Mouse (Mus musculus): Measurements from ENCODE around the gene Gm28051. TPM values are rescaled to one million over a fixed set of nuclear protein-coding genes. Genes with fewer than 3 reads are reported as not detected.

Gm28051 gene
- polyA plus RNA-seq, 1 experiment from 2014 or later: not detected

- peak within 1 kb of the TSS; percentile 93 for H3K4me2 ChIP-seq
- peaks cover 7% of the 10 kb centered on the region for H3K4me1 ChIP-seq (ENCODE audit: insufficient read depth)
- under 1% methylated on average over 10 of the region's 10 CpGs for whole genome bisulfite sequencing
- ATAC-seq (ENCODE audit: insufficient read depth): no peak
- TF ChIP-seq CTCF (IDR thresholded peaks at IDR 0.05; ENCODE audit: low read depth): no peak
- peak within 1 kb of the TSS; percentile 83 for H3K4me3 ChIP-seq (ENCODE audit: low read depth, low read length)
- H3K27me3 ChIP-seq (ENCODE audit: insufficient read depth, low read length): no peaks in the 10 kb centered on the region
- peaks cover 17% of the 10 kb centered on the region for H3K36me3 ChIP-seq (ENCODE audit: insufficient read depth)
- no peaks in the 10 kb centered on the region for H3K9me3 ChIP-seq (ENCODE audit: low read depth, low read length)
- peak within 1 kb of the TSS; percentile 71 for H3K9ac ChIP-seq
- peak within 1 kb of the TSS; percentile 90 for H3K27ac ChIP-seq (ENCODE audit: low read depth)
- no peak for DNase-seq
Observed at GRCm38 (mm10) chr12:102758403-102758756, 815 bp upstream of the Gm28051 start, which contains the start of gene Gm20604. Gm20604 (minus strand) TSS chr12:102758672.

GRCm38 (mm10) chr12:102757055-102757688 lies 393 bp downstream of the Gm28051 start:
- no peaks in the 10 kb centered on the region for H3K27me3 ChIP-seq (ENCODE audit: insufficient read depth, low read length)
- peak overlapping the region; percentile 64 for H3K9ac ChIP-seq
- DNase-seq: no peak
- H3K4me2 ChIP-seq: peak overlapping the region; percentile 93
- peaks cover 7% of the 10 kb centered on the region for H3K4me1 ChIP-seq (ENCODE audit: insufficient read depth)
- H3K27ac ChIP-seq (ENCODE audit: low read depth): peak overlapping the region; percentile 90
- peak overlapping the region; percentile 83 for H3K4me3 ChIP-seq (ENCODE audit: low read depth, low read length)
- ATAC-seq (ENCODE audit: insufficient read depth): peak; percentile 85
- H3K36me3 ChIP-seq (ENCODE audit: insufficient read depth): 0 out of 2 replicates have a peak, but pooled peaks cover 16% of the 10 kb centered on the region
- TF ChIP-seq CTCF (IDR thresholded peaks at IDR 0.05; ENCODE audit: low read depth): no peak
- no peaks in the 10 kb centered on the region for H3K9me3 ChIP-seq (ENCODE audit: low read depth, low read length)
- WGBS: 1% methylated on average over 46 of the region's 46 CpGs

GRCm38 (mm10) chr12:102756304-102756703 lies 1.3 kb downstream of the Gm28051 start:
- H3K4me1 ChIP-seq (ENCODE audit: insufficient read depth): peaks cover 7% of the 10 kb centered on the region
- 64% methylated on average over 7 of the region's 7 CpGs for WGBS
- H3K36me3 ChIP-seq (ENCODE audit: insufficient read depth): 0 out of 2 replicates have a peak, but pooled peaks cover 11% of the 10 kb centered on the region
- no peaks in the 10 kb centered on the region for H3K9me3 ChIP-seq (ENCODE audit: low read depth, low read length)
- no peaks in the 10 kb centered on the region for H3K27me3 ChIP-seq (ENCODE audit: insufficient read depth, low read length)
- TF ChIP-seq CTCF (IDR thresholded peaks at IDR 0.05; ENCODE audit: low read depth): peak; percentile 57
- DNase-seq: peak; percentile 48
- H3K9ac ChIP-seq: peak overlapping the region; percentile 64
- ATAC-seq (ENCODE audit: insufficient read depth): no peak
- peak overlapping the region; percentile 83 for H3K4me3 ChIP-seq (ENCODE audit: low read depth, low read length)
- no peak overlapping the region for H3K27ac ChIP-seq (ENCODE audit: low read depth)
- H3K4me2 ChIP-seq: peak overlapping the region; percentile 93

- H3K4me3 ChIP-seq (ENCODE audit: low read depth, low read length): no peak overlapping the region
- no peak overlapping the region for H3K4me2 ChIP-seq
- H3K4me1 ChIP-seq (ENCODE audit: insufficient read depth): no peaks in the 10 kb centered on the region; the same call in 1 of the 2 replicates
- H3K9ac ChIP-seq: no peak overlapping the region
- no peak for ATAC-seq (ENCODE audit: insufficient read depth)
- 81% methylated on average over 3 of the region's 3 CpGs for WGBS
- no peak overlapping the region for H3K27ac ChIP-seq (ENCODE audit: low read depth)
- TF ChIP-seq CTCF (IDR thresholded peaks at IDR 0.05; ENCODE audit: low read depth): no peak
- H3K9me3 ChIP-seq (ENCODE audit: low read depth, low read length): no peaks in the 10 kb centered on the region
- DNase-seq: no peak
- peaks cover 14% of the 10 kb centered on the region; the same call in 1 of the 2 replicates for H3K36me3 ChIP-seq (ENCODE audit: insufficient read depth)
- no peaks in the 10 kb centered on the region for H3K27me3 ChIP-seq (ENCODE audit: insufficient read depth, low read length)
Observed at GRCm38 (mm10) chr12:102748256-102748655, 9.3 kb downstream of the Gm28051 start.

GRCm38 (mm10) chr12:102744839-102745238 lies 12.7 kb downstream of the Gm28051 start:
- WGBS: 51% methylated on average over 6 of the region's 6 CpGs
- H3K36me3 ChIP-seq (ENCODE audit: insufficient read depth): peaks cover 17% of the 10 kb centered on the region; the same call in 1 of the 2 replicates
- no peak for ATAC-seq (ENCODE audit: insufficient read depth)
- peak; percentile 22 for DNase-seq
- no peaks in the 10 kb centered on the region for H3K9me3 ChIP-seq (ENCODE audit: low read depth, low read length)
- no peak overlapping the region for H3K27ac ChIP-seq (ENCODE audit: low read depth)
- H3K9ac ChIP-seq: peak overlapping the region; percentile 9; the same call in 1 of the 2 replicates
- H3K4me1 ChIP-seq (ENCODE audit: insufficient read depth): peaks cover 7% of the 10 kb centered on the region
- peak overlapping the region; percentile 84 for H3K4me2 ChIP-seq
- no peak for TF ChIP-seq CTCF (IDR thresholded peaks at IDR 0.05; ENCODE audit: low read depth)
- H3K27me3 ChIP-seq (ENCODE audit: insufficient read depth, low read length): no peaks in the 10 kb centered on the region
- H3K4me3 ChIP-seq (ENCODE audit: low read depth, low read length): peak overlapping the region; percentile 84

GRCm38 (mm10) chr12:102743589-102744574 lies 13.7 kb downstream of the Gm28051 start, which contains the start of the genes Moap1 and Tmem251:
Moap1 (minus strand) TSS chr12:102743661.
Tmem251 (plus strand) TSS chr12:102743762.
- Histone ChIP-seq H3K4me2 (peak within 1 kb of the TSS; percentile 84), H3K9me3 (ENCODE audit: low read depth, low read length) (no peaks in the 10 kb centered on the region), H3K4me1 (ENCODE audit: insufficient read depth) (peaks cover 7% of the 10 kb centered on the region), H3K27me3 (ENCODE audit: insufficient read depth, low read length) (no peaks in the 10 kb centered on the region), H3K27ac (ENCODE audit: low read depth) (peak within 1 kb of the TSS; percentile 87), H3K36me3 (ENCODE audit: insufficient read depth) (peaks cover 14% of the 10 kb centered on the region; the same call in 1 of the 2 replicates), H3K9ac (peak within 1 kb of the TSS; percentile 78), H3K4me3 (ENCODE audit: low read depth, low read length) (peak within 1 kb of the TSS; percentile 84)
- under 1% methylated on average over 62 of the region's 63 CpGs for WGBS
- peak; percentile 95 for DNase-seq
- ATAC-seq (ENCODE audit: insufficient read depth): peak; percentile 98
- no peak for TF ChIP-seq CTCF (IDR thresholded peaks at IDR 0.05; ENCODE audit: low read depth)
